Mouse (Mus musculus) small intestine, adult 2 months (tissue): ENCODE results near the gene Gan.

ENCODE experiments used
- CTCF ChIP-seq: fragments of 200-500 bp; IDR thresholded peaks from 2 replicates; pipeline ENCODE4 v1.5.1; 2012; ENCODE audit warnings: low read depth, mild to moderate bottlenecking, control low read depth, inconsistent platforms, low read length, moderate library complexity, mixed read lengths; ENCODE audit not compliant: insufficient replicate concordance, insufficient read length; ENCODE audit errors: extremely low read depth
- POLR2A ChIP-seq: fragments of 200-500 bp; IDR thresholded peaks from 2 replicates; pipeline ENCODE4 v1.6.1; 2012; ENCODE audit warnings: low read depth, mild to moderate bottlenecking, control low read depth, inconsistent platforms, low read length, moderate library complexity

DNA sequence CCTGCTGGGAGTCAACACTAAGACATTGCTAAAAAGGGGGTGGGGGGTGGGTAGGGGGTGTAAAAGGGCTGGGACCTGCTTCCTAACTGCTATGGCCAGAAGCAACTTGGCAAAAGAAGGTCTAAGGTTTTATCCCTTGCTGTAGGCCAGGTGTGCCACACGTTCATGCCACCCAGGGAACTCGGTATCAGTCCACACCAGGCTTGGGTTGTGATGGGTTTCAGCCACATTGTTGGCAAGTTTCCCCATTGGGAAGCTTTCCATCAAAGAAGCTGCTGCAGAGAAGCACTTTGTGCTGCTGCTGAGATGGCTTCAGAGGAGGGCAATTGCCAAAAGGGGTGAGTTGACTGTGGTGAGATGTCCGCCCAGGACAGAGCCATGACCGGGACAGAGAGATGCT lies 47.9 kb downstream of the Gan start:
- no peak for TF ChIP-seq POLR2A
- no peak for TF ChIP-seq CTCF
